Mouse (Mus musculus) neural tube, embryonic 11.5 days (tissue): Measurements from ENCODE around the gene Fbxo42. TPM values are rescaled to one million over a fixed set of nuclear protein-coding genes. Genes with fewer than 3 reads are reported as not detected.
A peak's percentile ranks its signal among the peaks of the same experiment; 100 is the strongest.

Source experiments
- ATAC-seq: fragments of 200-750 bp; cut with Nextera tagmentation; 2 replicates; pipeline ENCODE4 v1.8.0; 2017; ENCODE audit warnings: moderate number of reproducible peaks, mild to moderate bottlenecking, moderate TSS enrichment, moderate library complexity; ENCODE audit not compliant: insufficient read depth, low FRiP score, low TSS enrichment
- DNase-seq: peaks from one replicate; pipeline ENCODE4 v3.0.0-alpha.2; 2015; ENCODE audit warnings: low spot score
- H3K27ac ChIP-seq: fragments of 300-500 bp; sonication (generic); 2 replicates; pipeline ENCODE4 v1.5.1; 2014; ENCODE audit warnings: low read depth, mild to moderate bottlenecking, low read length
- H3K27me3 ChIP-seq: fragments of 300-500 bp; sonication (generic); 2 replicates; pipeline ENCODE4 v1.6.1; 2014; ENCODE audit warnings: mild to moderate bottlenecking, low read length, mixed read lengths; ENCODE audit not compliant: control insufficient read depth, insufficient read depth
- H3K36me3 ChIP-seq: fragments of 300-500 bp; sonication (generic); 2 replicates; pipeline ENCODE4 v1.6.1; 2014; ENCODE audit warnings: mild to moderate bottlenecking, low read length, moderate library complexity, mixed read lengths; ENCODE audit not compliant: control insufficient read depth, insufficient read depth
- H3K4me1 ChIP-seq: fragments of 300-500 bp; sonication (generic); 2 replicates; pipeline ENCODE4 v1.6.1; 2014; ENCODE audit warnings: low read length, mixed read lengths; ENCODE audit not compliant: control insufficient read depth, insufficient read depth
- H3K4me2 ChIP-seq: fragments of 300-500 bp; sonication (generic); 2 replicates; pipeline ENCODE4 v1.6.1; 2014; ENCODE audit warnings: low read depth, mild to moderate bottlenecking, moderate library complexity
- H3K4me3 ChIP-seq: fragments of 300-500 bp; sonication (generic); 2 replicates; pipeline ENCODE4 v1.5.1; 2014; ENCODE audit warnings: low read depth, low read length
- H3K9ac ChIP-seq: fragments of 300-500 bp; sonication (generic); 2 replicates; pipeline ENCODE4 v1.6.1; 2014; ENCODE audit warnings: mild to moderate bottlenecking, low read length
- H3K9me3 ChIP-seq: fragments of 300-500 bp; sonication (generic); 2 replicates; pipeline ENCODE4 v1.6.1; 2016; ENCODE audit warnings: low read length; ENCODE audit not compliant: control insufficient read depth
- WGBS: fragments of 180-500 bp; shearing (Covaris S2); extraction: QIAGEN DNeasy Blood & Tissue Kit; methylation state at CpG from one replicate; pipeline ENCODE4 v1.1.7; 2014; 5-methylcytosine and 5-hydroxymethylcytosine counted together
- polyA plus RNA-seq: library from polyadenylated mRNA; unstranded; fragments of >200 nt; fragmentation: Nextera tagmentation; extraction: Ambion mirVana; gene quantifications from 2 replicates; pipeline ENCODE4 v1.2.1, GENCODE M21; 2014

Gene Fbxo42
- 29.3 and 30.3 TPM in 2 replicates for polyA plus RNA-seq

- Histone ChIP-seq H3K4me3 (peak within 1 kb of the TSS; percentile 92), H3K9ac (peak within 1 kb of the TSS; percentile 94), H3K4me2 (peak within 1 kb of the TSS; percentile 65), H3K27ac (peak within 1 kb of the TSS; percentile 81), H3K9me3 (no peaks in the 10 kb centered on the region), H3K4me1 (peaks cover 15% of the 10 kb centered on the region), H3K27me3 (no peaks in the 10 kb centered on the region), H3K36me3 (no peaks in the 10 kb centered on the region)
- WGBS = 11% methylated on average over 51 of the region's 58 CpGs
- DNase-seq (peak; percentile 98), ATAC-seq (peak; percentile 36)
Measured at GRCm38 (mm10) chr4:141147112-141148008, at the start of gene Fbxo42. Fbxo42 (plus strand) TSS chr4:141147913.

- WGBS = 79% methylated on average over 4 of the region's 4 CpGs
- Histone ChIP-seq H3K27me3 (no peaks in the 10 kb centered on the region), H3K4me3 (no peak overlapping the region), H3K9ac (no peak overlapping the region), H3K36me3 (no peaks in the 10 kb centered on the region), H3K9me3 (no peaks in the 10 kb centered on the region), H3K27ac (no peak overlapping the region), H3K4me2 (no peak overlapping the region), H3K4me1 (no peaks in the 10 kb centered on the region)
- ATAC-seq (no peak), DNase-seq (no peak)
Measured at GRCm38 (mm10) chr4:141098935-141099334, 48.8 kb upstream of the Fbxo42 start.

GRCm38 (mm10) chr4:141099956-141100355, 47.8 kb upstream of the Fbxo42 start:
- H3K36me3 ChIP-seq = no peaks in the 10 kb centered on the region
- H3K9ac ChIP-seq = no peak overlapping the region
- DNase-seq = no peak
- H3K4me1 ChIP-seq = no peaks in the 10 kb centered on the region
- H3K4me3 ChIP-seq = no peak overlapping the region
- H3K9me3 ChIP-seq = no peaks in the 10 kb centered on the region
- no peak overlapping the region for H3K4me2 ChIP-seq
- ATAC-seq = no peak
- H3K27ac ChIP-seq = no peak overlapping the region
- WGBS = 76% methylated on average over 5 of the region's 5 CpGs
- H3K27me3 ChIP-seq = no peaks in the 10 kb centered on the region

- Histone ChIP-seq H3K4me1 (no peaks in the 10 kb centered on the region), H3K9ac (no peak overlapping the region), H3K4me3 (no peak overlapping the region), H3K9me3 (no peaks in the 10 kb centered on the region), H3K36me3 (no peaks in the 10 kb centered on the region), H3K27me3 (no peaks in the 10 kb centered on the region), H3K27ac (no peak overlapping the region), H3K4me2 (no peak overlapping the region)
- WGBS = 90% methylated on average over 9 of the region's 9 CpGs
- ATAC-seq = no peak
- no peak for DNase-seq
Measured at GRCm38 (mm10) chr4:141101291-141101690, 46.4 kb upstream of the Fbxo42 start.

- Histone ChIP-seq H3K36me3 (no peaks in the 10 kb centered on the region), H3K27me3 (no peaks in the 10 kb centered on the region), H3K27ac (no peak overlapping the region), H3K4me1 (no peaks in the 10 kb centered on the region), H3K4me2 (no peak overlapping the region), H3K4me3 (no peak overlapping the region), H3K9me3 (no peaks in the 10 kb centered on the region), H3K9ac (no peak overlapping the region)
- 73% methylated on average over 6 of the region's 6 CpGs for WGBS
- no peak for ATAC-seq
- DNase-seq = no peak
Measured at GRCm38 (mm10) chr4:141101855-141102254, 45.9 kb upstream of the Fbxo42 start.

- Histone ChIP-seq H3K9me3 (0 out of 2 replicates have a peak, but pooled peaks cover 2% of the 10 kb centered on the region), H3K36me3 (peaks cover 7% of the 10 kb centered on the region), H3K4me2 (no peak overlapping the region), H3K4me1 (no peaks in the 10 kb centered on the region), H3K27ac (no peak overlapping the region), H3K4me3 (no peak overlapping the region), H3K27me3 (no peaks in the 10 kb centered on the region), H3K9ac (no peak overlapping the region)
- ATAC-seq = no peak
- no peak for DNase-seq
- WGBS = 80% methylated on average over 16 of the region's 16 CpGs
Measured at GRCm38 (mm10) chr4:141106526-141107183, 41.1 kb upstream of the Fbxo42 start.

- 43% methylated on average over 10 of the region's 10 CpGs for WGBS
Measured at GRCm38 (mm10) chr4:141108196-141108732, 39.4 kb upstream of the Fbxo42 start.

GRCm38 (mm10) chr4:141113831-141114230, 33.9 kb upstream of the Fbxo42 start:
- no peak overlapping the region for H3K4me2 ChIP-seq
- WGBS = 89% methylated on average over 7 of the region's 7 CpGs
- H3K4me3 ChIP-seq = no peak overlapping the region
- ATAC-seq (no peak), DNase-seq (no peak)
- 0 out of 2 replicates have a peak, but pooled peaks cover 2% of the 10 kb centered on the region for H3K9me3 ChIP-seq
- no peak overlapping the region for H3K9ac ChIP-seq
- H3K27me3 ChIP-seq = no peaks in the 10 kb centered on the region
- no peaks in the 10 kb centered on the region for H3K4me1 ChIP-seq
- H3K27ac ChIP-seq = no peak overlapping the region
- peaks cover 21% of the 10 kb centered on the region for H3K36me3 ChIP-seq

More at GRCm38 (mm10) chr4:141108196-141108732, 39.4 kb upstream of the Fbxo42 start:
- DNase-seq = peak; percentile 35
- H3K4me3 ChIP-seq = no peak overlapping the region
- no peaks in the 10 kb centered on the region for H3K4me1 ChIP-seq
- H3K36me3 ChIP-seq = peaks cover 13% of the 10 kb centered on the region
- 0 out of 2 replicates have a peak, but pooled peaks cover 2% of the 10 kb centered on the region for H3K9me3 ChIP-seq
- H3K27me3 ChIP-seq = no peaks in the 10 kb centered on the region
- H3K27ac ChIP-seq = no peak overlapping the region
- no peak overlapping the region for H3K9ac ChIP-seq
- H3K4me2 ChIP-seq = no peak overlapping the region
- ATAC-seq = no peak
